Mouse (Mus musculus) intestine, embryonic 15.5 days (tissue): Measurements from ENCODE around the gene Pf4. TPM values are rescaled to one million over a fixed set of nuclear protein-coding genes. Genes with fewer than 3 reads are reported as not detected.

Experiments used
- ATAC-seq: fragments of 200-750 bp; cut with Nextera tagmentation; 2 replicates; pipeline ENCODE4 v1.8.0; 2017; ENCODE audit warnings: moderate TSS enrichment, moderate library complexity
- H3K27ac ChIP-seq: fragments of 300-500 bp; sonication (generic); 2 replicates; pipeline ENCODE4 v1.5.1; 2015; ENCODE audit warnings: mild to moderate bottlenecking, inconsistent platforms
- H3K27me3 ChIP-seq: fragments of 300-500 bp; sonication (generic); replicated peaks from 2 replicates; pipeline ENCODE4 v1.6.1; 2015; ENCODE audit warnings: inconsistent platforms
- H3K36me3 ChIP-seq: fragments of 300-500 bp; sonication (generic); 2 replicates; pipeline ENCODE4 v1.6.1; 2015; ENCODE audit warnings: inconsistent platforms
- H3K4me1 ChIP-seq: fragments of 300-500 bp; sonication (generic); replicated peaks from 2 replicates; pipeline ENCODE4 v1.6.1; 2015; ENCODE audit warnings: inconsistent platforms
- H3K4me2 ChIP-seq: fragments of 300-500 bp; sonication (generic); replicated peaks from 2 replicates; pipeline ENCODE4 v1.6.1; 2015; ENCODE audit warnings: mild to moderate bottlenecking, inconsistent platforms
- H3K4me3 ChIP-seq: fragments of 300-500 bp; sonication (generic); replicated peaks from 2 replicates; pipeline ENCODE4 v1.5.1; 2015; ENCODE audit warnings: inconsistent platforms
- H3K9ac ChIP-seq: fragments of 300-500 bp; sonication (generic); 2 replicates; pipeline ENCODE4 v1.6.1; 2015; ENCODE audit warnings: inconsistent platforms
- H3K9me3 ChIP-seq: fragments of 300-500 bp; sonication (generic); 2 replicates; pipeline ENCODE4 v1.6.1; 2016; ENCODE audit warnings: inconsistent platforms
- WGBS: fragments of 180-500 bp; shearing (Covaris S2); methylation state at CpG from one replicate; pipeline ENCODE4 v1.1.7; 2015; 5-methylcytosine and 5-hydroxymethylcytosine counted together
- polyA plus RNA-seq: library from polyadenylated mRNA; unstranded; fragments of >200 nt; fragmentation: Nextera tagmentation; extraction: Ambion mirVana; gene quantifications from 2 replicates; pipeline ENCODE4 v1.2.1, GENCODE M21; 2015

Pf4 gene
- 51.4 and 52.3 TPM in 2 replicates for polyA plus RNA-seq

DNA sequence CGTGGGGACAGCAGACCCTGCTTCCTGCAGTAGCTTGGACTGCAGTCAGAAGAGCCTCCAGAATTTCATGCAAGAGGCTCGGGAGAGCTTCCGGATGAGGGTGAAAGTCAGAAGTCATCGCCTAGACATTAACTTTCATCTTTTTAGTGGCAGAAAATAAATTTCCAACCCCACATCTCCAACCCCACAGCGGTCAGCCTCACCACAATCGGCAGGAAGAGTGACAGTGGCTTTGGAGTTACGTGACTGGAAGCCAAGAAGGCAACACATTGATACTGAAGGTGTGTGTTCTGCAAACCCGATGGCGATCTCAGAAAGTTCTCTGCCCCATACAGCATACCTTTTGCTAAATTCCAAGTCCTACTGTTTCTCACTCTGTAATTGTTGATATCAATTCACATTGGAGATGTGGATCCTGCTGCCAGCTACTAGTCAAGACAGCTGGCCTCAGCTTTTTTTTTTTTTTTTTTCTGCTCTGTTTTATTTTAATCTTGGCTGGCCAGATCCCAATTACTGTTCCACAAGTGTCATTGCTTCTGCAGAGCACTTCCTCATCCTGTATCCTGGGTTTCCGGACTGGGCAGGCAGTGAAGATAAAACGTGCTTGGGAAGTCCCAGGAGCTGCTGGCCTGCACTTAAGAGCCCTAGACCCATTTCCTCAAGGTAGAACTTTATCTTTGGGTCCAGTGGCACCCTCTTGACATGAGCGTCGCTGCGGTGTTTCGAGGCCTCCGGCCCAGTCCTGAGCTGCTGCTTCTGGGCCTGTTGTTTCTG lies at the start of gene Pf4:
Gene Pf4, plus strand, starts transcription at position 556 of the 774 bp plus-strand sequence.
- Histone ChIP-seq H3K4me2 (no peak within 1 kb of the TSS), H3K36me3 (no peaks in the 10 kb centered on the region), H3K4me1 (0 out of 2 replicates have a peak, but pooled peaks cover 6% of the 10 kb centered on the region), H3K27ac (0 out of 2 replicates have a peak within 1 kb of the TSS, but pooled peaks have one; percentile 6), H3K9me3 (no peaks in the 10 kb centered on the region), H3K4me3 (no peak within 1 kb of the TSS), H3K9ac (no peak within 1 kb of the TSS), H3K27me3 (no peaks in the 10 kb centered on the region; the same call in 1 of the 2 replicates)
- 70% methylated on average over 16 of the region's 16 CpGs for WGBS
- no peak for ATAC-seq

DNA sequence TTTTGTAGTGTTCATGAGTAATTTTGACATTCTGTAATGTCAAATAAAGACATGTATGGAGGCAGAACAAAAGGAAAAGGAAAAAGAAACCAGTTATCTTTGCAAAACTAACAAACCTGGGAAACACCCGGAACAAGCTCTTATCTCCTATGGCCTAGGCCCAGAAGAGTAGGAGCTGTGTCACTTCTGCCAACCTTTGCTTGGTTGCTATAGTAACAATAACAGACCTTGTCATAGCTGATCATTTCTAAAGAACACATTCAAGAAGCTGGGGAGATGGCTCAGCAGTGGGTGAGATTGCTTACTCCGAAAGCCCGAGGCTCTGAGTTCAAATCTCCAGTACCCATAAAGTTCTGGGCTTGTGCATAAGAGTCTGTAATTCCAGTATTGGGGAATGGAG lies 49.6 kb upstream of the Pf4 start:
- Histone ChIP-seq H3K36me3 (no peaks in the 10 kb centered on the region), H3K4me2 (no peak overlapping the region), H3K9me3 (no peaks in the 10 kb centered on the region), H3K9ac (no peak overlapping the region), H3K4me1 (no peaks in the 10 kb centered on the region), H3K27me3 (no peaks in the 10 kb centered on the region), H3K4me3 (no peak overlapping the region), H3K27ac (no peak overlapping the region)
- no peak for ATAC-seq
- 89% methylated on average over 3 of the region's 3 CpGs for WGBS

DNA sequence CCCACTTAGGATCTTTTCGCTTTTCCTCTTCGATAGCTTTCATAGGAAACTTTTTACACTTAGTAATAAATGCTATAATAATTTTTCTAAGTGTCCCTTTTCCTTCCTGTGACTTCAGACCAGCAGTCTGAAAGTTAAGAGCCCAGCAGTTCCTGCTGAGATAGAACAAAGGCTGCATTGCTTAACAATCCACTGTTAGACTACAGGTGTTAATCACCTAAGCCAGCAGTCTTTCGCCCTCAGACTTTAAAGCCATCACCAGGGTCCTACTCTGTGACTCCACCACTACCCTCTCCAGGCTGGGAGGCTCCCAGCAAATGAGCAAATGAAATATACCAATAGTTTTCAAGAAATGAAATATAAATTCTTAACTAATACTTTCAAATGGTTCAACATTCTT lies 44.0 kb upstream of the Pf4 start:
- H3K27me3 ChIP-seq: no peaks in the 10 kb centered on the region
- 32% methylated on average over 3 of the region's 3 CpGs for WGBS
- H3K27ac ChIP-seq: no peak overlapping the region
- no peak overlapping the region for H3K9ac ChIP-seq
- no peaks in the 10 kb centered on the region for H3K36me3 ChIP-seq
- no peaks in the 10 kb centered on the region for H3K9me3 ChIP-seq
- no peak overlapping the region for H3K4me3 ChIP-seq
- H3K4me2 ChIP-seq: no peak overlapping the region
- no peaks in the 10 kb centered on the region for H3K4me1 ChIP-seq
- no peak for ATAC-seq

DNA sequence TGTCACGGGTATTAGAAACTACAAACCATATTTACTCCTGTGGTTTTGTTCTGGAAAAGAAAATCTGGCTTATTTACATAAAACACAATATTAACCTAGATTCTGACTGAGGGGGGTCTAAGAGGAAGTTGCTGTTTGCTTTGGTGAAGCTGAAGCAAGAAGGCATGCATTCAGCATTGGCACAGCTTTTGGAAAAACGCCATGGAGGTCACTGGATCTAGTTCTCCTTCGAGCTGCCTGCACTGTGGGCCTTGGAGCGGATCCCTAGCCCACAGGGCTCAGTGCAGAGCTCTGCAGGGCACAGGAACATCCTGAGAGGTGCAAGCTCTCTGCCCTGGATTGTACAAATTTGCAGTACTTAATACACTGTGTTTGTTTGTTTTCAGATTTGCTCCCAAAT lies 40.8 kb upstream of the Pf4 start:
- Histone ChIP-seq H3K27me3 (no peaks in the 10 kb centered on the region), H3K36me3 (no peaks in the 10 kb centered on the region), H3K27ac (no peak overlapping the region), H3K9ac (no peak overlapping the region), H3K9me3 (no peaks in the 10 kb centered on the region), H3K4me2 (no peak overlapping the region), H3K4me1 (no peaks in the 10 kb centered on the region), H3K4me3 (no peak overlapping the region)
- 65% methylated on average over 4 of the region's 4 CpGs for WGBS
- no peak for ATAC-seq

DNA sequence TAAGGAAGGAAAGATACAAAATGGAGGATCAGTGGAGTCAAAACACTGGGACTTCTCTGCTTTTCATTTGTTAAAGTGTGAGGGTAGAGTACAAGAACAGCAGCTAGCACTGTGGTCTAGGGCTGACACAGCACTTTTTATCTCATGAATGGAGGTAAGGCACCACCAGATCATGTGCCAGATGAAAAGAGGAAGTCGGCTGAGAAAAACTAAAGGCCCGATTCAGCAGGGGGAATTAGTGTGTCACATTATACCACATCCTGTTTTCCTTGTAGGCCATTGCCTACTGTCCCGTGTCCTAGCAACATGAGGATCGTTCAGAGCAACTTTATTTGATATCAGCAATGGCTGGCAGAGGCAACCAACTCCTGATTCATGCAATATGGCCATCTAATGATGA lies 30.2 kb upstream of the Pf4 start:
- 74% methylated on average over 4 of the region's 4 CpGs for WGBS
- Histone ChIP-seq H3K4me2 (no peak overlapping the region), H3K9me3 (no peaks in the 10 kb centered on the region), H3K27ac (no peak overlapping the region), H3K36me3 (no peaks in the 10 kb centered on the region), H3K4me1 (no peaks in the 10 kb centered on the region), H3K9ac (no peak overlapping the region), H3K27me3 (no peaks in the 10 kb centered on the region), H3K4me3 (no peak overlapping the region)
- no peak for ATAC-seq

DNA sequence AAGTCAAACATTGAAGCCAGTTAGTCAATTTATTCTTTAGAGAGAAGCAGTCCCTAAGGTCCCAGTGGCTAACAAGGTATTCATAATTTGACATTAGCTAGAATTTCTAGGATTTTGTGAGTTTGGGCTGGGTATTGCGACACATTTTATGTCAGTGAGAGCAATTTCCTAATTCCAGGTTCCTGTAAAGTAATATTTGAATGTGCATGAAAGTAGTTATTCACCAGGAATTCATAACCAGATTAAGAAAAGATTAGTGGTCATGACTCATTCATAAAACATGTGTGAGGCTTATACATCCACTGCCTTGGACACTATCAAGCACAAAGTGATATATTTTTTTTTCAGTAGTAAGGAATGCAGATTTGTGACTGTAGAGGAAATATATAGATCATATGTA lies 18.3 kb upstream of the Pf4 start:
- H3K9ac ChIP-seq: no peak overlapping the region
- WGBS: 96% methylated on average over 1 of the region's 1 CpGs
- H3K4me3 ChIP-seq: no peak overlapping the region
- H3K27ac ChIP-seq: no peak overlapping the region
- no peaks in the 10 kb centered on the region for H3K27me3 ChIP-seq
- H3K9me3 ChIP-seq: no peaks in the 10 kb centered on the region
- no peak for ATAC-seq
- no peaks in the 10 kb centered on the region for H3K36me3 ChIP-seq
- no peak overlapping the region for H3K4me2 ChIP-seq
- peaks cover 8% of the 10 kb centered on the region for H3K4me1 ChIP-seq

DNA sequence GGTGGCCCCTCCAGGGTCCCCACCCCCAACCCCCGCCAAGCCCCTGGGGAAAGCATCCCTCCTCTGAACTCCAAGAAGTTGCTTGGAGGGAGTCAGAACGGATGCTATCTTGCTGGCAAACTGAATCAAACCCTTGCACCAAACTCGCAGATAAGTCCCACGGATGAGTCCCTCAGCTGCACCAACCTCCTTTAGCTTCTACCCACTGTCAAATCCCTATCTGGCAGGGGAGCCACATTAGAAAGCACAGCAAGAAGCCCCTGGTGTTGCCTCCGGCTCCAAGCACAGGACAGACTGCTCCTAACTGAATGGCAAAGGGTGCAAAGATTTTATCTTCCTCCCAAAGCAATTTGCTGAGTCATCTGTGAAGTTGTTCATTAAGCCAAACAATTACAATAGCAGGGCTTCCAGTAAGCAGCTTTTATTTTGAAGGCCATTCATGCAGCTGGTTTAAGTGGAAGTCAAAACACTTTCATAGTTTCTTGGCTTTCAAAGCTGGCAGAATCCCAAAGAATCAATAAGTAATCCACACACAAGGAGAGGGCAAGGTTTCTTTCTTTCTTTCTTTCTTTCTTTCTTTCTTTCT lies 14.1 kb upstream of the Pf4 start:
- Histone ChIP-seq H3K36me3 (no peaks in the 10 kb centered on the region), H3K27ac (no peak overlapping the region), H3K4me1 (peaks cover 18% of the 10 kb centered on the region), H3K27me3 (peaks cover 10% of the 10 kb centered on the region), H3K4me2 (no peak overlapping the region), H3K4me3 (no peak overlapping the region), H3K9me3 (no peaks in the 10 kb centered on the region), H3K9ac (no peak overlapping the region)
- ATAC-seq: no peak
- 36% methylated on average over 5 of the region's 5 CpGs for WGBS

DNA sequence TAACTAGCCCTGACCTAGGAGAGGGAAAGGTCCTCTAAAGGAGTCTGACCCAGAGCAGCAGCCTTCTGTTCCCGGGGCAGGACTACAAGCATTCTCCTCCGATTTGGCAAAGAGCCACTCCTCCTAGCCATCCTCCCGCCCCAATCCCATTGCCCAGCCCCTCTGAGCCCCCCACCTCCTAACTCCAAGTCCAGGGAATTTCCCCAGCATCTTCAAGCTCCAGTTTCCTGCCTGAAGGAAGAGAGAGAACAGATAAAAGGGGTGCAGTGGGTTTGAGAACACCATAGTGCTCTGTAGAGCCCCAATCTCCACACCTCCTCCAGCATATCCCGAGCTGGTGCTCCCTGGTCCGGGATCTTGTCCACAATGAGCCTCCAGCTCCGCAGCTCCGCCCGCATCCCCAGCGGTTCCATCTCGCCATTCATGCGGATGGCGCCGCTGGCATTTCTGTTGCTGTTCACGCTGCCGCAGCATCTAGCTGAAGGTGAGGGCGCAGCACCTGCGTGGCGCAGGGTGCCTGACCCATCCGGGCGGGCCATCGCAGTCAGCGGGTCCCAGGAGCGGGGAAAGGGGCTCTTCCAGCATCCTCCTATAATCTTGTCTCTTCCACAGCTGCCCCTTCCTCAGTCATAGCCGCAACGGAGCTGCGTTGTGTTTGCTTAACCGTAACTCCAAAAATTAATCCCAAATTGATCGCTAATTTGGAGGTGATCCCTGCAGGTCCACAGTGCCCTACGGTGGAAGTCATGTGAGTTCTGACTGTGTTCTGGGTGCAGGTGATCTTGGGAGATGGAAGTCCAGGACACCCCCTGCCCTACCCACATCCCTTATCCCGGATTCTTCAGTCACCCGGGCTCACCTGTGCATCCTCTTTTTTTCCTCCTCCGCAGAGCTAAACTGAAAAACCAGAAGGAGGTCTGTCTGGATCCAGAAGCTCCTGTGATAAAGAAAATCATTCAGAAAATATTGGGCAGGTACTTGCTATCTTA lies 12.9 kb upstream of the Pf4 start, which contains the start of gene Cxcl5:
Gene Cxcl5, plus strand, starts transcription at position 284 of the 989 bp plus-strand sequence.
- peak within 1 kb of the TSS; percentile 88 for H3K4me2 ChIP-seq
- H3K36me3 ChIP-seq: no peaks in the 10 kb centered on the region
- H3K9ac ChIP-seq: peak within 1 kb of the TSS; percentile 31; the same call in 1 of the 2 replicates
- peaks cover 10% of the 10 kb centered on the region for H3K27me3 ChIP-seq
- H3K4me3 ChIP-seq: peak within 1 kb of the TSS; percentile 36
- no peaks in the 10 kb centered on the region for H3K9me3 ChIP-seq
- 3% methylated on average over 32 of the region's 32 CpGs for WGBS
- H3K4me1 ChIP-seq: peaks cover 18% of the 10 kb centered on the region
- peak; percentile 51 for ATAC-seq
- H3K27ac ChIP-seq: no peak within 1 kb of the TSS

DNA sequence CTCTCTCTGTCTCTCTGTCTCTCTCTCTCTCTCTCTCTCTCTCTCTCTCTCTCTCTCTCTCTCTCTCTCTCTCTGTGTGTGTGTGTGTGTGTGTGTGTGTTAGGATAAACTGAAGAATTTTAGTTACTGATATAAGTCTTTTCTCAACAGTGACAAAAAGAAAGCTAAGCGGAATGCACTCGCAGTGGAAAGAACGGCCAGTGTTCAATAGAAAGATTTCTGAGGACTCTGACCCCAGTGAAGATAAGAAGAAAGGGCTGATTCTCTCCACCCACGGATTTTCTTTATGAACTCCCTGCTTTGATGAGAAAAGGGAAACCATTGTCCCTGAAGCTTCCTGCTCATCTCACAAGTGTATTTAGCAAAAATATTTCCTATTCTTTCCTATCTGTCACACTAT lies 11.9 kb upstream of the Pf4 start:
- no peak overlapping the region for H3K9ac ChIP-seq
- 0 out of 2 replicates have a peak, but pooled peaks have one; percentile 46 for ATAC-seq
- WGBS: 46% methylated on average over 4 of the region's 4 CpGs
- H3K4me1 ChIP-seq: peaks cover 18% of the 10 kb centered on the region
- H3K4me3 ChIP-seq: no peak overlapping the region
- peaks cover 10% of the 10 kb centered on the region for H3K27me3 ChIP-seq
- no peak overlapping the region for H3K4me2 ChIP-seq
- H3K27ac ChIP-seq: no peak overlapping the region
- no peaks in the 10 kb centered on the region for H3K36me3 ChIP-seq
- H3K9me3 ChIP-seq: no peaks in the 10 kb centered on the region

DNA sequence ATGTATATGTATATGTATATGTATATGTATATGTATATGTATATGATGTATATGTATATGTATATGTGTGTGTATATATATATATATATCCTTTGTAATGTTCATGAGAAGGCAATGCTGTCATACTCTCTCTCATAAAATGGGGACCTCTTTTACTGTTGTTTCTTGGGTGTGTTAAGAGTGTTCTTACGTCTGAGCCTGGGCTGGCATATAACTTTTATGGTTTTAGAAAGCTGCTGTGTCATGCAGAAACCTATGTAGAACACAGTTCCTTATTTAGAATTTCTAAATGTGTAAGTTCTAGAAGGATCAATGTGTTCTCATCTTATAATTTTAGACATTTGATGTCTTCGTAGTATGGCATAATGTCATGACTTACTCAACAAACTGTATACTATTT lies 11.4 kb upstream of the Pf4 start:
- ATAC-seq: no peak
- WGBS: 80% methylated on average over 2 of the region's 2 CpGs

DNA sequence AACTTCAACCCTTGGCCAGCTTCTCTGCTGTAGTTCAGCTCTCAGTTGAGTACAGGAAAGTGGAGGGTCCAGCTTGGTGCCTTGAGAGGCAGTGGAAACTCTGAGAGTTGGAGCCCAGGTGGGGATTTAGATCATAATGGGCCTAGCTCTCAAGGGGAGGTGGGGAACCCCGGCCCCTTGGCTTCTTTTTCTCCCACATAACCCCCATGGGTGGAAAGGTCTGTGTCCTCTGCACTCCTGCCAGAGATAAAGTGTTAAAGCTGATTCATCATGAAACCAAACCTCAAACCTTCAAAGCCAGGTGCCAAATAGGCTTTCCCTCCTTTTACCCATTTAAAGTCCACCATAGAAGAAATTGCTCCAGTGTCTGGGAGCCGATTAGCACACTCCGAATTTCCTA lies 10.4 kb upstream of the Pf4 start:
- no peak overlapping the region for H3K4me2 ChIP-seq
- no peak overlapping the region for H3K9ac ChIP-seq
- ATAC-seq: no peak

More for the DNA sequence above, 11.4 kb upstream of the Pf4 start:
- H3K4me3 ChIP-seq: no peak overlapping the region
- H3K27me3 ChIP-seq: peaks cover 10% of the 10 kb centered on the region
- H3K27ac ChIP-seq: no peak overlapping the region
- no peak overlapping the region for H3K9ac ChIP-seq
- no peaks in the 10 kb centered on the region for H3K9me3 ChIP-seq
- H3K4me2 ChIP-seq: no peak overlapping the region
- H3K36me3 ChIP-seq: no peaks in the 10 kb centered on the region
- H3K4me1 ChIP-seq: peaks cover 18% of the 10 kb centered on the region

More for the DNA sequence above, 10.4 kb upstream of the Pf4 start:
- Histone ChIP-seq H3K4me1 (peaks cover 18% of the 10 kb centered on the region), H3K36me3 (no peaks in the 10 kb centered on the region), H3K4me3 (no peak overlapping the region), H3K27me3 (peaks cover 10% of the 10 kb centered on the region), H3K9me3 (no peaks in the 10 kb centered on the region), H3K27ac (no peak overlapping the region)
- 92% methylated on average over 3 of the region's 3 CpGs for WGBS
